Mouse (Mus musculus) liver, embryonic 14.5 days (tissue): ENCODE data around the gene Sepsecs.

Experiments
- CTCF ChIP-seq: IDR thresholded peaks from 2 replicates; pipeline ENCODE4 v1.5.1; 2016; ENCODE audit warnings: antibody characterized with exemption, low read depth, control low read depth
- EP300 ChIP-seq: IDR thresholded peaks from 2 replicates; pipeline ENCODE4 v1.6.1; 2016; ENCODE audit warnings: antibody characterized with exemption, low read depth

- TF ChIP-seq CTCF (no peak), EP300 (no peak)
These were observed 40.7 kb downstream of the Sepsecs start for GRCm38 (mm10) chr5:52628783-52629182.
